Mouse (Mus musculus): ENCODE results near the gene Ppat.

- no peak for TF ChIP-seq CTCF (conservative IDR thresholded peaks at IDR 0.05; ENCODE audit: insufficient read depth, insufficient read length, low read depth, low read length)
- TF ChIP-seq POLR2A (IDR thresholded peaks at IDR 0.05; ENCODE audit: low read depth, low read length), result no peak
These were observed 40.6 kb downstream of the Ppat start for GRCm38 (mm10) chr5:76910807-76911206.
